Mouse (Mus musculus) hindbrain, embryonic 14.5 days (tissue): ENCODE results near the gene Mpped2. TPM values are rescaled to one million over a fixed set of nuclear protein-coding genes. Genes with fewer than 3 reads are reported as not detected.

Source experiments
- ATAC-seq: fragments of 200-750 bp; cut with Nextera tagmentation; 2 replicates; pipeline ENCODE4 v1.8.0; 2017; ENCODE audit warnings: moderate number of reproducible peaks, mild to moderate bottlenecking, moderate TSS enrichment, moderate library complexity; ENCODE audit not compliant: low FRiP score
- DNase-seq: peaks from one replicate; pipeline ENCODE4 v3.0.0-alpha.2; 2015; ENCODE audit warnings: low spot score
- H3K27ac ChIP-seq: fragments of 300-500 bp; sonication (generic); 2 replicates; pipeline ENCODE4 v1.5.1; 2014; ENCODE audit warnings: mild to moderate bottlenecking, moderate library complexity
- H3K27me3 ChIP-seq: fragments of 300-500 bp; sonication (generic); 2 replicates; pipeline ENCODE4 v1.6.1; 2014; ENCODE audit warnings: mild to moderate bottlenecking, low read length, mixed read lengths; ENCODE audit not compliant: control insufficient read depth, insufficient read depth
- H3K36me3 ChIP-seq: fragments of 300-500 bp; sonication (generic); replicated peaks from 2 replicates; pipeline ENCODE4 v1.6.1; 2014; ENCODE audit not compliant: control insufficient read depth, insufficient read depth
- H3K4me1 ChIP-seq: fragments of 300-500 bp; sonication (generic); replicated peaks from 2 replicates; pipeline ENCODE4 v1.6.1; 2014; ENCODE audit warnings: antibody characterized with exemption, low read length, mixed read lengths; ENCODE audit not compliant: control insufficient read depth, insufficient read depth
- H3K4me2 ChIP-seq: fragments of 300-500 bp; sonication (generic); replicated peaks from 2 replicates; pipeline ENCODE4 v1.6.1; 2014; ENCODE audit warnings: mild to moderate bottlenecking, moderate library complexity
- H3K4me3 ChIP-seq: fragments of 300-500 bp; sonication (generic); replicated peaks from 2 replicates; pipeline ENCODE4 v1.5.1; 2014; ENCODE audit warnings: mild to moderate bottlenecking, low read length
- H3K9ac ChIP-seq: fragments of 300-500 bp; sonication (generic); 2 replicates; pipeline ENCODE4 v1.6.1; 2014
- H3K9me3 ChIP-seq: fragments of 300-500 bp; sonication (generic); 2 replicates; pipeline ENCODE4 v1.6.1; 2016; ENCODE audit warnings: low read length; ENCODE audit not compliant: control insufficient read depth
- WGBS: fragments of 180-500 bp; shearing (Covaris S2); extraction: QIAGEN DNeasy Blood & Tissue Kit; methylation state at CpG from one replicate; pipeline ENCODE4 v1.1.7; 2014; 5-methylcytosine and 5-hydroxymethylcytosine counted together
- polyA plus RNA-seq: library from polyadenylated mRNA; unstranded; fragments of >200 nt; fragmentation: Nextera tagmentation; extraction: Ambion mirVana; gene quantifications from 2 replicates; pipeline ENCODE4 v1.2.1, GENCODE M21; 2014

The Mpped2 gene
- polyA plus RNA-seq, 1 experiment from 2014 or later = 149 TPM

DNA sequence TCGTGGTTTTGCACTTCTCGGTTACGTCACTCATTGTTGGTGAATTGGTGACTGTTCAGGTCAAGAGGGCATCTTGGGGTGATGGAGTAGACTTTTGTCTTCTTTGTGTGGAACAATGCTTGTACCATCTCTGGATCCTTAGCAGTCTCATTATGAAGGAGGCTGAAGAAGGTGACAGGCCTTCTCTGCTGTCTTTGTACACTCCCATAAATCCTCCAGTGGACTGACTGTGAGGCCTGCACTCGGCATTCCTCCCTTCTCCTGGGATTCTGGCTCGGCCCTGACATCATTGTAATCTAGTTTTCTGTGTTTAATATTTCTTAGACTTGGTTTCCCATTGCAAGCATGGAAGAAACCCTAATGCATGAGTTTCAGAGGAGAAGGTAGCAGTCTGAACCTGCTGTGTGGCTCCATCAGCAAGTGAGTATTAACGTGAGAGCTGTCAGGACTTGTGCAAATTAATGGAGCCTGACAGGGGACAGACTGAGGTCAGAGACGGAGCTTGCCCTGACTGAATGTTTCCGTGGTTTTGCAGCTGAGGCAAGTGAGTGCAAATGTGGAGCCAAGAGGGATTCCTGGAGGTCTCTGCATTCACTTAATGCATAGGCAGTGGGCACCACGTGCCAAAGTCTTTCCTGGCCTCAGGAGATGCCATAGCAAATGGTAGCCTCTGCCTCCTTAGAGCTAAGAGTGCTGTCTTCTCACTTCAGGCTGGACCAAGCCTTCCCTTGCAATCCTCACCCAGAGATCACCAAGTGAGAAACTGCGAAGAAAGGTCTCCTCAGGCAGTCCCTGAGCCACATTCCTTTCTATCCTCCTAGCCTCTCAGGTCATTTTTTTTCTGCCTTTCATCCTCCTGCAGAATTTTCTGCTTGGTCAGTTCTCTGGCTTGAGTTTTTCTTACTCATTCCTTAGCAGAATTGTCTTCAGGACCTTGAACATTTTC lies 81.5 kb downstream of the Mpped2 start:
- Histone ChIP-seq H3K36me3 (0 out of 2 replicates have a peak, but pooled peaks cover 2% of the 10 kb centered on the region), H3K9ac (no peak overlapping the region), H3K9me3 (no peaks in the 10 kb centered on the region), H3K4me2 (no peak overlapping the region), H3K4me3 (no peak overlapping the region), H3K27me3 (no peaks in the 10 kb centered on the region), H3K27ac (peak overlapping the region; percentile 20; the same call in 1 of the 2 replicates), H3K4me1 (peaks cover 4% of the 10 kb centered on the region; the same call in 1 of the 2 replicates)
- 35% methylated on average over 10 of the region's 10 CpGs for WGBS
- no peak for ATAC-seq
- no peak for DNase-seq

DNA sequence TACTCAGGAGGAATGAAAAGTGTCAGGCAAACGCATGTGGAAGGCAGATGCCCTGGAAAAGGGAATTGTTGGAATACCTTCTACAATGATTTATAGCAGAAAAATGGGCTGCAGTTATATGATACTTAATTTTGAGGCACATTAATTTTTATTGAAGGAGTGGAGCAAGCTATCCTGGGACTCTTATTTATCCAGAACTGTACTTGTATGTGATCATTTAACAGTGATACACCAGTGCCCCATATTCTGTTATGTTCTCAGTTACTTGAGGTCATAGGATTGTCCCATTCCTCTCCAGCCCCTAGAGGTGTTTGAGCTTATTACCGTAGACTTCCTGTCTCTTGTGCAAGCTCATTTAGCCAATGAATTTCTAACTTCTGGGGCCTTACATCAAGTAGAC lies 82.9 kb downstream of the Mpped2 start:
- no peaks in the 10 kb centered on the region for H3K9me3 ChIP-seq
- 0 out of 2 replicates have a peak overlapping the region, but pooled peaks have one; percentile 10 for H3K27ac ChIP-seq
- WGBS = 80% methylated on average over 2 of the region's 2 CpGs
- 0 out of 2 replicates have a peak, but pooled peaks cover 2% of the 10 kb centered on the region for H3K36me3 ChIP-seq
- ATAC-seq (no peak), DNase-seq (no peak)
- peaks cover 7% of the 10 kb centered on the region for H3K4me1 ChIP-seq
- H3K4me3 ChIP-seq = no peak overlapping the region
- H3K4me2 ChIP-seq = no peak overlapping the region
- H3K27me3 ChIP-seq = no peaks in the 10 kb centered on the region
- no peak overlapping the region for H3K9ac ChIP-seq

DNA sequence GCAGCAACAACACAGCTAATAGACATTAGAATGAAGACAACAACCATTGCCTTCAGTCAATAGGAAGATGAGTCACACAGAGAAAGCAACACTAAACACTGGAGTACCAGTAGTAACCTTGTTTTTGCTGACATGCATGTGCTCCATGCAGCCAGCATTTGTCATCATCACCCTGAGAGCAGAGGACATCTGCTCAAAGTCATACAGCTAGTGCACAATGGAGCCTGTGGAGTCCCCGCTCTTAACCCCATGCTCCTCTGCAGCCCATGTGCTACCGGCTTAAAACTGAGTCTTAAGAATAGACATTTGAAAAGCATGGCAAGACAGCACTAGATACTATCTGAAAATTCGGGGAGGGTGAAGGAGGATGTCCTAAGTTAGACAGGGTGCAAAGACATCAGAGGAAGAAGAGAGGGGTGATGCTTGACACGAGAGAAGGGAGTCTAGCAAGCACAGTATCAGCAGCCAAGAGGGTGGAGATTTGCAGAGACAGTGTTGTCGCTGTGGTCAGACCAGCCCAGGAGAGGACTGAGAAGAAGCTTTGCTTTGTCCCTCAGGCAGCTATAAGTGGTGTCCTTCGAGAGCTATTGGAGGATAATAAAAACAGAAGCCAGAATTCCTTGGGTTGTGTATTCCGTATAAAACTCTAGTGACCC lies 85.9 kb downstream of the Mpped2 start:
- Histone ChIP-seq H3K4me3 (no peak overlapping the region), H3K27me3 (no peaks in the 10 kb centered on the region), H3K9me3 (no peaks in the 10 kb centered on the region), H3K27ac (no peak overlapping the region), H3K4me2 (no peak overlapping the region), H3K36me3 (peaks cover 2% of the 10 kb centered on the region; the same call in 1 of the 2 replicates), H3K9ac (no peak overlapping the region), H3K4me1 (peaks cover 19% of the 10 kb centered on the region)
- WGBS = 87% methylated on average over 7 of the region's 7 CpGs
- ATAC-seq (no peak), DNase-seq (no peak)

DNA sequence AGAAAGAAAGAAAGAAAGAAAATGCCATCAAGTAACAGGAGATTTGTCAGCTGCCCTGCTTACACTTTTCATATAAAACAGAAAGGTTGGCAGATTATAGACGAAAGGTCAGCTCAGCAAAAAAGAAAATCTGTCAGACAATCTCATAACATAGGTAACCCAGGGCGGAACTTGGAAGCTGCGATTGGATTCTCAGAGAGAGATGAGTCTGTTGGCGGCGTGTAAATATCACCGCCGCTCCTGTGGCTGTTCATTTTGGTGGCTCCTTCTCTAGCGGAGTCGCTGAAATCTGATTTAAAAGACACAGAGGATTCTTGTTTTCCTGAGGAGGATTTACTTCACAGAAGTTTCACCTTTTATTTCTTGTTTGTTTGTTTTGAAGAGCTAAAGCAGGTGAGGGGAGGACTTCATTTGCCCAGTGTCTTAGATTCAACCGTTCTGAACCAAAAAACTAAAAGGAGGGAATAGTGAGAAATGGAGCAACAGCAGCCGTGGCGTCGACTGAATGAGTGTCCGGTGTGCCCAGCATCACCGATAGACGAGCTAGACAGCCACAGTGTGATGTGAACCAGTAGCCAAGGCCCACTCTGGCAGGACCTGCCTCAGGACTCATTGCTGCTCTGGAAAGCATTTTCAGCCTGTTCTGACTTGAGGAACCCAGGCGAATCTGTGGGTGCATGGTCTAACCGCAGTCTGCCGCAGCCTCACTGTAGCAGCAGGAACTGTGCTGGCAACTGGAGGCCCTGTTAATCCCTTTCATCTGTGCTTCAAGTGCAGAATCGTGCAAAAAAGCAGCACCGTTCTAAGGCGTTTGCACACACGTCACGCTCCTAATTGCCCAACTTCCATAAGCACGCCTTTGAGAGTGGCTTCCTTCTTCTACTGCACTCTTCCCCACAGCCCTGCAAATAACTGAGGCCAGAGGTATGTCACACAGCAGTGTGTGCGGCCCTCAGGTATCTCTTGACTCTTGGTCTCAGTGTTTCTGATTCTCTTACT lies 88.4 kb downstream of the Mpped2 start:
- 72% methylated on average over 26 of the region's 26 CpGs for WGBS
- no peak for DNase-seq
- no peaks in the 10 kb centered on the region for H3K27me3 ChIP-seq
- peaks cover 6% of the 10 kb centered on the region; the same call in 1 of the 2 replicates for H3K36me3 ChIP-seq
- 0 out of 2 replicates have a peak overlapping the region, but pooled peaks have one; percentile 20 for H3K9ac ChIP-seq
- no peak overlapping the region for H3K4me3 ChIP-seq
- no peak overlapping the region for H3K4me2 ChIP-seq
- peak overlapping the region; percentile 18 for H3K27ac ChIP-seq
- H3K9me3 ChIP-seq = no peaks in the 10 kb centered on the region
- H3K4me1 ChIP-seq = peaks cover 19% of the 10 kb centered on the region; the same call in 1 of the 2 replicates
- ATAC-seq = no peak

DNA sequence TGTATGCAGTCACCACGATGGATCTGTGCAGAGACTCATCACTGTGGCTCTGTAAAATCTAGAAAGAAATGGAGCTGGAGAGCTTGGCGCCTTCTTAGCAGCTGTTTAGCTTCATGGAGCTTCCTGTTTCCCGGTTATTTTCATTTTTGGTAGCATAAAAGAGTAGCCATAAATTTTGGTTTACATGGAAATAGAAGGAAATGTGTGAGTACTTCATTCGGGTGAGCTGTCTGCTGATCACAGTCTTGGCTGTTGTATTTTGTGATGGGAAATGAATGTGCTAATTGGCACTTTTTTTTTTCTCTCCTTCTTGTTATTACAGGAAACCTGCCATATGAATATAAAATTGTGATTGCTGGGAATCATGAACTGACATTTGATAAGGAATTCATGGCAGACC lies 90.2 kb downstream of the Mpped2 start:
- DNase-seq = no peak
- Histone ChIP-seq H3K4me3 (no peak overlapping the region), H3K27me3 (no peaks in the 10 kb centered on the region), H3K4me2 (no peak overlapping the region), H3K9me3 (no peaks in the 10 kb centered on the region), H3K27ac (no peak overlapping the region), H3K4me1 (peaks cover 26% of the 10 kb centered on the region; the same call in 1 of the 2 replicates), H3K9ac (no peak overlapping the region), H3K36me3 (peaks cover 6% of the 10 kb centered on the region; the same call in 1 of the 2 replicates)
- WGBS = 82% methylated on average over 4 of the region's 4 CpGs
- no peak for ATAC-seq

DNA sequence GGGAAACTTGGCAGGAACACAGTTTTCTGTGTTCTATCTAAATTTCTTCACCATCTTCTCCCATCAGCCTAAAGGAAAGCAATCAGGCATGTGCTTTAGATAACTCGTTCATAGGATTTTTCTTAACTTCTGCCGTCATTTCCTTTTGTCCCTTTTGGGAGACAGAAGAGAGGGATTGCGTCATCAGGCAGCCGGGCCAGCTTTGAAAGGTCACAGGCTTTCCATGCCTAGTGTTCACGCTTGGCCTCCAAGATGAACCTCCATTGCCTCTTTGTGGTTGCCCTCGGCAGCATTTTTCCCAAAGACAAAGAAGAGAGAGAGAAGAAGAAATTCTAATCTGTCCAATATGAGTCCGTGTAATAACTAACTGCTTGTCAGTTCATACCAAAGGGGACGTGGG lies 95.0 kb downstream of the Mpped2 start:
- DNase-seq (no peak), ATAC-seq (no peak)
- WGBS = 28% methylated on average over 8 of the region's 8 CpGs
- Histone ChIP-seq H3K4me2 (no peak overlapping the region), H3K36me3 (peaks cover 3% of the 10 kb centered on the region; the same call in 1 of the 2 replicates), H3K4me3 (no peak overlapping the region), H3K9ac (no peak overlapping the region), H3K9me3 (no peaks in the 10 kb centered on the region), H3K4me1 (0 out of 2 replicates have a peak, but pooled peaks cover 14% of the 10 kb centered on the region), H3K27me3 (no peaks in the 10 kb centered on the region), H3K27ac (no peak overlapping the region)

DNA sequence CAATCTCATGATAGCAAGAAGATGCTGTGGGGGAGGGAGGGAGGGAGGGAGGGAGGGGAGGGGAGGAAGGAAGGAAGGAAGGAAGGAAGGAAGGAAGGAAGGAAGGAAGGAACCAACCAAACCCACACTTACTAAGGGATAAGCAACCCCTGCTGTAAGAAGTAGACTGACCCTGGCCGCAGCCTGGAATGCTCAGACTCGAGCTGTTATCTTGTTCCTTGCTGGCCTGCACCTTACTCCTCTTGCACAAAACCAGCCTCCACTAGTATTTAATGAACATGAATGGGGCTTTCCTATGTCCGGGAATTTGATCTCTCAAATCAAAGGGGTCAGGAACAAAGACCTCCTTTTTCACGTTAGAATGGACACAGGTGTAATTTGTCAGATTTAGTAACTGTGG lies 95.5 kb downstream of the Mpped2 start:
- WGBS = 66% methylated on average over 4 of the region's 4 CpGs
- DNase-seq = no peak
- Histone ChIP-seq H3K27me3 (no peaks in the 10 kb centered on the region), H3K4me3 (no peak overlapping the region), H3K36me3 (peaks cover 3% of the 10 kb centered on the region; the same call in 1 of the 2 replicates), H3K9me3 (no peaks in the 10 kb centered on the region), H3K9ac (no peak overlapping the region), H3K4me1 (0 out of 2 replicates have a peak, but pooled peaks cover 14% of the 10 kb centered on the region), H3K4me2 (no peak overlapping the region), H3K27ac (no peak overlapping the region)
- ATAC-seq = no peak

DNA sequence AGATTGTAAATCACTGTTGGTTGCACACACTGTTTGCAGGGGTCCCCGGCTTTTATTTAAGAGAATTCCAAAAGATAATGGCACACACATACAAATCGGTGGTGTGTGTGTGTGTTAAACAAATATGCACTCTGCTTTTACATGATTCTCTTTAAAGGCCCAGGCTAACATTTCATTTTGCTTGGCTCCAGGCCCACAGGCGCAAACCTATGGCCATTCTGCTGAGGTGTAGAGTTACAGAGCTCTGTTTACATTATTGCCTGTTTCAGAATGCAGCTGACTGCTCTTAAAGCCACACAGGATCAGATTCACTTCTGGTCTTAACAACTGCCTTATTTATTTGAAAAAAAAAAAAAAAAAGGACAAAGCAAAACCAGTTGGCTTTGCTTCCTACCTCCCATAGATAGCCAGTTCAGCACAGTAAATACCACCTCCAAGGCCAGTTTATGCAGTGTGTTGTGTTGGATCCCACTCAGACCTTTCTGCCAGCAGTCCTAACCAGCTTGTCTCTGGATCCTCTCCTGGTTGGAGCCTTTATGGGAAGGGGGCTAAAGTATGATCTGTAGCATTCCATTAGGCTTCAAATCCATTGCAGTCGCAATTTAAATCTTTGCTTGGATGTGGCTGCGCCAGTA lies 96.7 kb downstream of the Mpped2 start:
- ATAC-seq = no peak
- Histone ChIP-seq H3K4me1 (0 out of 2 replicates have a peak, but pooled peaks cover 14% of the 10 kb centered on the region), H3K36me3 (no peaks in the 10 kb centered on the region), H3K27ac (no peak overlapping the region), H3K4me2 (no peak overlapping the region), H3K9me3 (no peaks in the 10 kb centered on the region), H3K9ac (no peak overlapping the region), H3K27me3 (no peaks in the 10 kb centered on the region), H3K4me3 (no peak overlapping the region)
- WGBS = 75% methylated on average over 5 of the region's 5 CpGs
- DNase-seq = no peak
